Mouse (Mus musculus): ENCODE results near the gene Ust. TPM values are rescaled to one million over a fixed set of nuclear protein-coding genes. Genes with fewer than 3 reads are reported as not detected.

Ust gene
- total RNA-seq, 4 experiments from 2014 or later: 18.3 to 21.4 (median 19.8) TPM

GRCm38 (mm10) chr10:8428787-8429778 is 89.5 kb downstream of the Ust start:
- no peak for DNase-seq (ENCODE audit: low spot score in 2 of 2)

- DNase-seq (ENCODE audit: low spot score in 2 of 2): no peak
Observed at GRCm38 (mm10) chr10:8427671-8428364, 90.8 kb downstream of the Ust start.

- no peak for DNase-seq (ENCODE audit: low spot score in 2 of 2)
Observed at GRCm38 (mm10) chr10:8419496-8420009, 99.1 kb downstream of the Ust start.

- DNase-seq (ENCODE audit: low spot score in 2 of 2): no peak
Observed at GRCm38 (mm10) chr10:8415474-8415873, 103.2 kb downstream of the Ust start.

GRCm38 (mm10) chr10:8415036-8415435 is 103.6 kb downstream of the Ust start:
- DNase-seq (ENCODE audit: low spot score in 2 of 2): no peak

- DNase-seq (ENCODE audit: low spot score in 2 of 2): no peak
Observed at GRCm38 (mm10) chr10:8405141-8405540, 113.5 kb downstream of the Ust start.

- no peak for DNase-seq (ENCODE audit: low spot score in 2 of 2)
Observed at GRCm38 (mm10) chr10:8392226-8392625, 126.4 kb downstream of the Ust start.

GRCm38 (mm10) chr10:8391264-8391748 is 127.3 kb downstream of the Ust start:
- no peak for DNase-seq (ENCODE audit: low spot score in 2 of 2)

GRCm38 (mm10) chr10:8388239-8388638 is 130.4 kb downstream of the Ust start:
- DNase-seq (ENCODE audit: low spot score in 2 of 2): no peak

- DNase-seq (ENCODE audit: low spot score in 2 of 2): no peak
Observed at GRCm38 (mm10) chr10:8369894-8370500, 148.6 kb downstream of the Ust start.

- no peak for DNase-seq (ENCODE audit: low spot score in 2 of 2)
Observed at GRCm38 (mm10) chr10:8365816-8366215, 152.8 kb downstream of the Ust start.

- DNase-seq (ENCODE audit: low spot score in 2 of 2): no peak
Observed at GRCm38 (mm10) chr10:8364182-8364581, 154.4 kb downstream of the Ust start.

- DNase-seq (ENCODE audit: low spot score in 2 of 2): no peak
Observed at GRCm38 (mm10) chr10:8363281-8363680, 155.3 kb downstream of the Ust start.

- DNase-seq (ENCODE audit: low spot score in 2 of 2): no peak
Observed at GRCm38 (mm10) chr10:8358286-8359045, 160.2 kb downstream of the Ust start.

- no peak for DNase-seq (ENCODE audit: low spot score in 2 of 2)
Observed at GRCm38 (mm10) chr10:8353534-8353933, 165.1 kb downstream of the Ust start.

GRCm38 (mm10) chr10:8350626-8351025 is 168.0 kb downstream of the Ust start:
- no peak for DNase-seq (ENCODE audit: low spot score in 2 of 2)

GRCm38 (mm10) chr10:8347497-8347896 is 171.1 kb downstream of the Ust start:
- DNase-seq (ENCODE audit: low spot score in 2 of 2): no peak

GRCm38 (mm10) chr10:8342556-8342955 is 176.1 kb downstream of the Ust start:
- DNase-seq (ENCODE audit: low spot score in 2 of 2): no peak

GRCm38 (mm10) chr10:8339645-8340428 is 178.8 kb downstream of the Ust start:
- DNase-seq (ENCODE audit: low spot score in 2 of 2): peak in 1 of 2 experiments; percentile 12

GRCm38 (mm10) chr10:8336601-8337000 is 182.0 kb downstream of the Ust start:
- no peak for DNase-seq (ENCODE audit: low spot score in 2 of 2)

Data from left cerebral cortex, adult 8-10 months (tissue).